Mouse (Mus musculus): ENCODE results near the gene Pigu. TPM values are rescaled to one million over a fixed set of nuclear protein-coding genes. Genes with fewer than 3 reads are reported as not detected.

Pigu gene
- 10 to 100 TPM; 23.8 to 24.7 TPM for total RNA-seq (2021)
- long read RNA-seq, experiment 1, partial matches to known transcripts: 7 of 32 reads
- long read RNA-seq, experiment 1, other reads (novel, unspliced or antisense): 25 of 32 reads
- long read RNA-seq, experiment 2, partial matches to known transcripts: 14 of 44 reads
- long read RNA-seq, experiment 2, other reads (novel, unspliced or antisense): 28 of 44 reads

GRCm38 (mm10) chr2:155356971-155357591 lies at the start of gene Pigu:
Gene Pigu, minus strand, starts transcription at chr2:155357430.
- no peak for TF ChIP-seq CTCF (IDR thresholded peaks at IDR 0.05)
- peak; percentile 94 for DNase-seq
- Histone ChIP-seq H3K4me3 (peak within 1 kb of the TSS; percentile 96), H3K27ac (peak within 1 kb of the TSS; percentile 90)
- intact Hi-C loops (cut with DNase I): loop anchor here (2.0 kb wide), 1 partner anchor 26 kb away; no protein-coding TSS in a partner anchor

DNA sequence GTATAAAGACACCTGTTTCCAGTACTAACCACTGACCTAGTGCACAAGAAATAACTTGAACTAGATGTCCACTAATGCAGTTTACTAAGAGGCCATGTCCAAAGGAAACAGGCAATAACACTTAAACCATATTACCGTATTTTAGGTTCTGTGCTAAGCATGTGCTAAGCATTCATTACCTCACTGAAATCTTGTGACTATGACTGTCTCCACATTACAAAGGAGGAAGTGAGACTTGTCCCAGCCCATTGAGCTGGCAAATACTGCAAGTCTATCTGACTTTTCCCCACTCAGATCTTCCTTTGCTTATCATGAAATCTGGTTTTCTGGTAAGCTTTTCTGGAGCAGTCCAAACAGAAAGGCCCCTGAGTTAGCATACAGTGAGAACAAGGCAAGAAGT lies 47.4 kb upstream of the Pigu start:
- Histone ChIP-seq H3K4me3 (no peak overlapping the region), H3K27ac (no peak overlapping the region)
- no peak for TF ChIP-seq CTCF (IDR thresholded peaks at IDR 0.05)
- DNase-seq: no peak
- intact Hi-C loops (cut with DNase I): no loop called here

DNA sequence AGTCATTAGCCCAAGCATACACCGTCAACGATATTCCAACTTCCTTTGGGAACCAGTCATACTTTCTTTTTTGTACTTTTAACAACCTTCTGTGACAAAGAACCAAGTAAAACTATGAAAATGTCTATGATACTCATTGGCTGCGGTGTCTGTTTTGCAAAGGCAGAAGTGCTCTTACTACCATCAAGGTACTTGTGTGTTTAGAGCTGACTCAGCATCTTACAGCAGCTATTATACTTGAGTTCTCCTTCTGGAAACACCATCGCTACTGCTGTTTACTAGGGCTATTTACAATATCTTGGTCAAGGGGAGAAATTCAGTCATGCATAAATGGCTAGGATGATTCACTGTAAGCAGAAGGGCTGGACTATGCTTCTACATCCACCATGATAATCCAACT lies 44.7 kb upstream of the Pigu start:
- Histone ChIP-seq H3K27ac (no peak overlapping the region), H3K4me3 (no peak overlapping the region)
- DNase-seq: no peak
- intact Hi-C loops (cut with DNase I): no loop called here
- TF ChIP-seq CTCF (IDR thresholded peaks at IDR 0.05): no peak

DNA sequence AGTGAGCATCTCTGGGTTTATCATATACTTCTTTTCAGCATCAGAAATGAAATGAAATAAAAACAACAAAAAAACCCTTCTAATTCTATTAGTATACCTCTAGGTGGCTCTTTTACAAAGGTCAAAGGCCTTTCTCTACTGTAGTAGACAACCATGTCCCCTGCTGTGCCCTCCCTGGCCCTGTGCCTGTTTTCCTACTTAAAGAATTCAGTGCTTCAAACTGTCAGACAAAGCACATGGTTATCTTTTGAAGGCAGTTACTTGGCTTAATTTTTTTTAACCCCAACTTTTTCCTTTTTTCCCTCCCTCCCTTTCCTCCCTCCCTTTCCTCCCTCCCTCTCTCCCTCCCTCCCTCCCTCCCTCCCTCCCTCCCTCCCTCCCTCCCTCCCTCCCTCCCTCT lies 43.0 kb upstream of the Pigu start:
- DNase-seq: no peak
- no peak for TF ChIP-seq CTCF (IDR thresholded peaks at IDR 0.05)
- no peak overlapping the region for H3K4me3 ChIP-seq
- peak overlapping the region; percentile 62 for H3K27ac ChIP-seq
- intact Hi-C loops (cut with DNase I): no loop called here

DNA sequence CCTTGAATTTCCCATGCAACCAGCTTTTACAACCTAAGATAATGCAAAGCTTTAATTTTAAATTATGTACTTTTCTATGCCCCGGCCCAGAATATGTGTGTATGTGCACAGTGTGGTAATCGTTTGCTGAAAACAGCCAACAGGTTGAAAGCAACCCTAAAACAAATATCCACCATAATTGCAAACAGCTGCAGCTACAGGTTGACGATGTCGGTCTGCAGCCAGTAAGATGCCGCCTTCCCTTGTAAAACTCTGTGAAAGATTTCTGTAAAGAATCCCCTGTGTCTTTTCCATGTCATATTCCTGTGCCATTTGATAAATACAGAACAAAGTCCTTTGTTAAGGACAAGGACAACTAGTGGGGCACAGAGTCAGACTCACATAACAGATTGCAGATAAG lies 37.4 kb upstream of the Pigu start:
- peak overlapping the region; percentile 56 for H3K27ac ChIP-seq
- intact Hi-C loops (cut with DNase I): no loop called here
- DNase-seq: no peak
- no peak for TF ChIP-seq CTCF (IDR thresholded peaks at IDR 0.05)
- no peak overlapping the region for H3K4me3 ChIP-seq

- intact Hi-C loops (cut with DNase I): loop anchor here (5.0 kb wide), 1 partner anchor 151 kb away; the partner anchor contains the start of gene Dynlrb1
- TF ChIP-seq CTCF (IDR thresholded peaks at IDR 0.05): no peak
- peak overlapping the region; percentile 100 for H3K27ac ChIP-seq
- peak overlapping the region; percentile 17 for H3K4me3 ChIP-seq
- peak; percentile 68 for DNase-seq
Measured at GRCm38 (mm10) chr2:155388573-155388972, 31.3 kb upstream of the Pigu start.

DNA sequence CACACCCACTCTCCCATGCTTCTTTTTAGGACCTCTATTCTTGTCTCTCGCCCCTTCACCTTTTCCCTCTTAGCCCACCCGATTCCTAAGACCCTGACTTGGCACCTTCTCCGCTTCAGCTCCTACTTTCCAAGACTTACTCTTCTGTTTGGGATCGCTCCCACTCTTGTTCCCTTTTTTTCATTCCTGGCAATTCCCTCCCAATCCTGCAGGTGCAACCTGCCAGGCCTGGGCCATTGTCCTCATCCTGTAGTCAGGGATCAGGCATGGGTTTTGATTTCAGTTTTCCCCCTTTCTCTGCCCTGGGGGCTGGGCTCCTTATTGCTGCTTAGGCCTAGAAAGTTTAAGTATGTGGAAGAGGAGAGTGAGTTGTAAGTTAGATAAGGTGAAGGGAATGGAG lies 29.8 kb upstream of the Pigu start:
- H3K27ac ChIP-seq: peak overlapping the region; percentile 100

GRCm38 (mm10) chr2:155386534-155386899 lies 29.3 kb upstream of the Pigu start:
- Histone ChIP-seq H3K27ac (peak overlapping the region; percentile 100), H3K4me3 (peak overlapping the region; percentile 45)
- intact Hi-C loops (cut with DNase I): loop anchor here (2.0 to 5.0 kb wide), 2 partner anchors 149 to 178 kb away; partner anchors contain the start of gene Dynlrb1
- DNase-seq: peak; percentile 81
- TF ChIP-seq CTCF (IDR thresholded peaks at IDR 0.05): no peak

More for the DNA sequence above, 29.8 kb upstream of the Pigu start:
- no peak overlapping the region; the same call in 1 of the 2 replicates for H3K4me3 ChIP-seq
- no peak for TF ChIP-seq CTCF (IDR thresholded peaks at IDR 0.05)
- no peak for DNase-seq
- intact Hi-C loops (cut with DNase I): loop anchor here (2.0 to 5.0 kb wide), 2 partner anchors 150 to 178 kb away; partner anchors contain the start of gene Dynlrb1

DNA sequence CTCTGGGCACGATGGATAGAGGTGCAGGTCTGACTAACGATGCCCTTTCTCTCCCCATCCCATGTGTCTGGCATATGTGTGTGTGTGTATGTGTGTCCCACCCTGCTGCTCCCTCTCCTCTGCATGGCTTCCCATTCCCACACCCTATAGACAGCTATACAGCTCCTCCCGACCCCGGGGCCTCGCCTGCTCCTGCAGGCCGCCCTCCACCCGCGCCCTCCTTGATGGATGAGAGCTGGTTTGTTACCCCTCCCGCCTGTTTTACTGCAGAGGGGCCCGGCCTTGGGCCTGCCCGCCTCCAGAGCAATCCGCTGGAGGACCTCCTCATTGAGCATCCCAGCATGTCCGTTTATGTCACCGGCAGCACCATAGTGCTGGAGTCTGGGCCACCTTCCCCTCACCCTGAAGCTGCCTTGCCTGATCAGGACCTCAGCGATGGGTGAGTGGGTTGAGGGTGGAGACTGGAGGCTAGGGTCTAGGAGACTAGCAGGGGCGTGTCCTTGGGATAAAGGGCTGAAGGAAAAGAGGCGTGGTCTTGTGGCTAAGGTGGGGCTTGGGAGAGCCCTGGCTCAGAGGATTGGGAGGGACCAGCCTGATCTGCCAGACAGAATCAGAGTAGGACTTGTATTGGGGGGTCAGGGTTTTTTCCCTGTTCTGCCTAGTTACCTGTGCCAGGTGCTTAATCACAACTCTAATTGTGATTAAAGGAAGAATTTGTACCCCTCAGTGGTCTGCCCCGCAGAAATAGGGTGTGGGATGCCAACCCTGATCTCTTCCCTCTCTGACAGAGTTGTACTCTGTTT lies 28.7 kb upstream of the Pigu start:
- Histone ChIP-seq H3K4me3 (peak overlapping the region; percentile 45), H3K27ac (peak overlapping the region; percentile 100)
- intact Hi-C loops (cut with DNase I): loop anchor here (2.0 to 5.0 kb wide), 3 partner anchors 109 to 177 kb away; partner anchors contain the start of genes Dynlrb1 and Map1lc3a
- TF ChIP-seq CTCF (IDR thresholded peaks at IDR 0.05): no peak
- peak; percentile 33 for DNase-seq

DNA sequence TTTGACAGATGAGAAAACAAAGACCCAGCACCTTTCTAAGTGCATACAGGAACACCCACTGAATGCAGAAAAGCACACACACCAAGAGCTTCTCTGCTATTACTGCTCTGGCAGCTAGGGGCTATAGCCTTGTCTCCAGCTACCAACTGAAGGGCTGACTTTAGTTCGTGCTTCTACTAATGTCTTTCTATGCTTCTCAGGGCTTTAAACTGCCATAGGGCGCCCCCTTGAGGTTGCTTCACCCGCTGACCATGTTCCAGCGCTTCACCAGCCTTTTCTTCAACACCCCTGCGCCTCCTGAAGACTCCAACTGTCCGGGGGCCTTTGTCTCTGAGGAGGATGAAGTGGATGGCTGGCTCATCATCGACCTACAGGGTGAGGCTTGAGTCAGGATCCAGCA lies 27.9 kb upstream of the Pigu start:
- TF ChIP-seq CTCF (IDR thresholded peaks at IDR 0.05): peak; percentile 89
- Histone ChIP-seq H3K27ac (peak overlapping the region; percentile 100), H3K4me3 (peak overlapping the region; percentile 99)
- intact Hi-C loops (cut with DNase I): loop anchor here (2.0 to 5.0 kb wide), 2 partner anchors 108 to 148 kb away; partner anchors contain the start of genes Dynlrb1 and Map1lc3a
- DNase-seq: peak; percentile 87

- intact Hi-C loops (cut with DNase I): loop anchor here (2.0 to 5.0 kb wide), 2 partner anchors 26 to 86 kb away; partner anchors contain the start of gene Pigu
- Histone ChIP-seq H3K4me3 (peak overlapping the region; percentile 99), H3K27ac (peak overlapping the region; percentile 100)
- peak; percentile 79 for DNase-seq
- peak; percentile 42 for TF ChIP-seq CTCF (IDR thresholded peaks at IDR 0.05)
Measured at GRCm38 (mm10) chr2:155382791-155383438, 25.7 kb upstream of the Pigu start.

- Histone ChIP-seq H3K27ac (peak overlapping the region; percentile 100), H3K4me3 (peak overlapping the region; percentile 99)
- intact Hi-C loops (cut with DNase I): loop anchor here (2.0 to 5.0 kb wide), 2 partner anchors 26 to 85 kb away; partner anchors contain the start of gene Pigu
- no peak for DNase-seq
- no peak for TF ChIP-seq CTCF (IDR thresholded peaks at IDR 0.05)
Measured at GRCm38 (mm10) chr2:155382332-155382700, 25.1 kb upstream of the Pigu start.
